Mouse (Mus musculus): ENCODE data around the gene Nbl1.

DNA sequence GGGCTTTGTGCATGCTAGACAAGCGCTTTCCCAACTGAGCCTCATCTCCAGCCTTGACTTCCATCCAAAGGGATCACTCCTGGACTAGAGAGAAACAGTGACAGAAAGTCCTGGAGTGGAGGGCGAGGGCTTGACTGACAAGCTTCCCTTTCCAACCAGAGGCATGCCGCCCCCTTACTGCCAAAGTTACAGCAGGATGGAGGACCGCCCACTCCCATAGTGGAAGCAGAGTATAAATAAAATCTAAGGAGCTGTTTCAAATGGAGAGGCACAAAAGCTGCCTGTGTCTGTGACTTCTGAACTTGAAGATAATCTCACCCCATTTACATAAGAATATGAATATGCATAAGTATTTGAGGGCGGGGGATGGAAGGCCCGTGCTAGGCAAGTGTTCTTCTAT lies 44.3 kb downstream of the Nbl1 start:
- TF ChIP-seq CTCF (IDR thresholded peaks at IDR 0.05) (no peak), EP300 (IDR thresholded peaks at IDR 0.05) (no peak)
